Mouse (Mus musculus): ENCODE data around the gene Ldlrad3. TPM values are rescaled to one million over a fixed set of nuclear protein-coding genes. Genes with fewer than 3 reads are reported as not detected.

Gene Ldlrad3
- polyA plus RNA-seq, 1 experiment from 2014 or later: 7.2 TPM

- H3K4me3 ChIP-seq (ENCODE audit: low read depth, low read length): no peak overlapping the region
- H3K27me3 ChIP-seq (ENCODE audit: control insufficient read depth, insufficient read depth, low read depth, low read length): no peaks in the 10 kb centered on the region
- H3K36me3 ChIP-seq (ENCODE audit: control insufficient read depth, insufficient read depth): no peaks in the 10 kb centered on the region
- H3K9ac ChIP-seq (ENCODE audit: low read depth, low read length): no peak overlapping the region
- no peaks in the 10 kb centered on the region for H3K4me1 ChIP-seq (ENCODE audit: control insufficient read depth, low read depth, low read length)
- WGBS (ENCODE audit: insufficient replicate concordance): 73% methylated on average over 3 of the region's 3 CpGs
- H3K9me3 ChIP-seq (replicated peaks; ENCODE audit: control insufficient read depth, low read length): no peaks in the 10 kb centered on the region
- H3K27ac ChIP-seq (ENCODE audit: low read length): no peak overlapping the region
- no peak for ATAC-seq (ENCODE audit: low read depth)
- no peak overlapping the region for H3K4me2 ChIP-seq (ENCODE audit: low read depth, low read length)
Observed at GRCm38 (mm10) chr2:102020546-102020945, 165.6 kb downstream of the Ldlrad3 start.

DNA sequence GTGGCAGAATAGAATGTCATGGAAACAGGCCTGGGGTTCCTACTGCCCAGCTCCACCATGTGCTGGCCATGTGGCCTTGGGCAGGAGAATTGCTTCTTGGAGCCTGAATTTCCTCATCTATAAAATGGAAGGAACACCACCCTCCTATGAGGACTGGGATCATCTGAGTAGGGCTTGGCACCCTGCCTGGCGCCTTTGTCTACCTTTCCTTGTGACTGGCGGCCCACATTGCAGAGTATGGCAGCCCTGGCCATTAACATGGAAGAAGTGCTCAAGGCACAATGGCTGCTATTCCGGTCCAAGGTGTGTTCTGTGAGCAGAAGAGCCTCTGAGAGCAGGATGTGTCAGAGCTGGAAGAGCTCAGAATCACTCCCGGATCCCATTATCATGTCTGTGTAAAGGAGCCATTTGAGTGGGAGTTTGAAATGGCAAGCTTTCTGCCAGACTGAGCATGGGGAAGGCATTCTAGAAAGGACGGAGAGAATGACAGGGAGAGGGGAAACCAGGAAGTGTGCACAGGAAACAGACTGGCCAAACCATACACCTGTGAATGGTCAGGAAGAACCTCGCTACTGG, 171.6 kb downstream of the Ldlrad3 start:
- H3K4me2 ChIP-seq (ENCODE audit: low read depth, low read length): no peak overlapping the region
- WGBS (ENCODE audit: insufficient replicate concordance): 66% methylated on average over 6 of the region's 6 CpGs
- H3K4me3 ChIP-seq (ENCODE audit: low read depth, low read length): no peak overlapping the region
- no peaks in the 10 kb centered on the region for H3K9me3 ChIP-seq (replicated peaks; ENCODE audit: control insufficient read depth, low read length)
- no peak overlapping the region for H3K27ac ChIP-seq (ENCODE audit: low read length)
- H3K9ac ChIP-seq (ENCODE audit: low read depth, low read length): no peak overlapping the region
- H3K36me3 ChIP-seq (ENCODE audit: control insufficient read depth, insufficient read depth): no peaks in the 10 kb centered on the region
- ATAC-seq (ENCODE audit: low read depth): no peak
- no peaks in the 10 kb centered on the region; the same call in 1 of the 2 replicates for H3K4me1 ChIP-seq (ENCODE audit: control insufficient read depth, low read depth, low read length)
- H3K27me3 ChIP-seq (ENCODE audit: control insufficient read depth, insufficient read depth, low read depth, low read length): no peaks in the 10 kb centered on the region

GRCm38 (mm10) chr2:102011311-102011975, 174.7 kb downstream of the Ldlrad3 start:
- Histone ChIP-seq H3K27me3 (ENCODE audit: control insufficient read depth, insufficient read depth, low read depth, low read length) (no peaks in the 10 kb centered on the region), H3K9me3 (replicated peaks; ENCODE audit: control insufficient read depth, low read length) (no peaks in the 10 kb centered on the region), H3K4me3 (ENCODE audit: low read depth, low read length) (no peak overlapping the region), H3K9ac (ENCODE audit: low read depth, low read length) (no peak overlapping the region), H3K4me1 (ENCODE audit: control insufficient read depth, low read depth, low read length) (no peaks in the 10 kb centered on the region; the same call in 1 of the 2 replicates), H3K27ac (ENCODE audit: low read length) (peak overlapping the region; percentile 43; the same call in 1 of the 2 replicates), H3K4me2 (ENCODE audit: low read depth, low read length) (no peak overlapping the region), H3K36me3 (ENCODE audit: control insufficient read depth, insufficient read depth) (no peaks in the 10 kb centered on the region)
- 44% methylated on average over 6 of the region's 6 CpGs for WGBS (ENCODE audit: insufficient replicate concordance)
- peak; percentile 76 for ATAC-seq (ENCODE audit: low read depth)

GRCm38 (mm10) chr2:102009766-102010265, 176.4 kb downstream of the Ldlrad3 start:
- no peaks in the 10 kb centered on the region for H3K9me3 ChIP-seq (replicated peaks; ENCODE audit: control insufficient read depth, low read length)
- no peak overlapping the region for H3K27ac ChIP-seq (ENCODE audit: low read length)
- ATAC-seq (ENCODE audit: low read depth): no peak
- H3K36me3 ChIP-seq (ENCODE audit: control insufficient read depth, insufficient read depth): no peaks in the 10 kb centered on the region
- no peak overlapping the region for H3K4me2 ChIP-seq (ENCODE audit: low read depth, low read length)
- no peaks in the 10 kb centered on the region for H3K27me3 ChIP-seq (ENCODE audit: control insufficient read depth, insufficient read depth, low read depth, low read length)
- H3K4me3 ChIP-seq (ENCODE audit: low read depth, low read length): no peak overlapping the region
- no peaks in the 10 kb centered on the region; the same call in 1 of the 2 replicates for H3K4me1 ChIP-seq (ENCODE audit: control insufficient read depth, low read depth, low read length)
- WGBS (ENCODE audit: insufficient replicate concordance): 65% methylated on average over 6 of the region's 6 CpGs
- H3K9ac ChIP-seq (ENCODE audit: low read depth, low read length): no peak overlapping the region

- ATAC-seq (ENCODE audit: low read depth): peak; percentile 46; the same call in 1 of the 2 replicates
- H3K36me3 ChIP-seq (ENCODE audit: control insufficient read depth, insufficient read depth): no peaks in the 10 kb centered on the region
- no peak overlapping the region for H3K27ac ChIP-seq (ENCODE audit: low read length)
- no peak overlapping the region for H3K9ac ChIP-seq (ENCODE audit: low read depth, low read length)
- WGBS (ENCODE audit: insufficient replicate concordance): 40% methylated on average over 4 of the region's 4 CpGs
- H3K9me3 ChIP-seq (replicated peaks; ENCODE audit: control insufficient read depth, low read length): no peaks in the 10 kb centered on the region
- H3K27me3 ChIP-seq (ENCODE audit: control insufficient read depth, insufficient read depth, low read depth, low read length): no peaks in the 10 kb centered on the region
- H3K4me3 ChIP-seq (ENCODE audit: low read depth, low read length): no peak overlapping the region
- no peak overlapping the region for H3K4me2 ChIP-seq (ENCODE audit: low read depth, low read length)
- H3K4me1 ChIP-seq (ENCODE audit: control insufficient read depth, low read depth, low read length): no peaks in the 10 kb centered on the region; the same call in none of the 2 replicates
Observed at GRCm38 (mm10) chr2:102006143-102006542, 180.0 kb downstream of the Ldlrad3 start.

- H3K9me3 ChIP-seq (replicated peaks; ENCODE audit: control insufficient read depth, low read length): no peaks in the 10 kb centered on the region
- no peak overlapping the region for H3K9ac ChIP-seq (ENCODE audit: low read depth, low read length)
- no peak overlapping the region for H3K4me2 ChIP-seq (ENCODE audit: low read depth, low read length)
- no peaks in the 10 kb centered on the region for H3K36me3 ChIP-seq (ENCODE audit: control insufficient read depth, insufficient read depth)
- 32% methylated on average over 8 of the region's 8 CpGs for WGBS (ENCODE audit: insufficient replicate concordance)
- H3K4me3 ChIP-seq (ENCODE audit: low read depth, low read length): no peak overlapping the region
- H3K27ac ChIP-seq (ENCODE audit: low read length): 0 out of 2 replicates have a peak overlapping the region, but pooled peaks have one; percentile 11
- no peaks in the 10 kb centered on the region; the same call in none of the 2 replicates for H3K4me1 ChIP-seq (ENCODE audit: control insufficient read depth, low read depth, low read length)
- ATAC-seq (ENCODE audit: low read depth): no peak
- H3K27me3 ChIP-seq (ENCODE audit: control insufficient read depth, insufficient read depth, low read depth, low read length): no peaks in the 10 kb centered on the region
Observed at GRCm38 (mm10) chr2:102005377-102006007, 180.7 kb downstream of the Ldlrad3 start.

DNA sequence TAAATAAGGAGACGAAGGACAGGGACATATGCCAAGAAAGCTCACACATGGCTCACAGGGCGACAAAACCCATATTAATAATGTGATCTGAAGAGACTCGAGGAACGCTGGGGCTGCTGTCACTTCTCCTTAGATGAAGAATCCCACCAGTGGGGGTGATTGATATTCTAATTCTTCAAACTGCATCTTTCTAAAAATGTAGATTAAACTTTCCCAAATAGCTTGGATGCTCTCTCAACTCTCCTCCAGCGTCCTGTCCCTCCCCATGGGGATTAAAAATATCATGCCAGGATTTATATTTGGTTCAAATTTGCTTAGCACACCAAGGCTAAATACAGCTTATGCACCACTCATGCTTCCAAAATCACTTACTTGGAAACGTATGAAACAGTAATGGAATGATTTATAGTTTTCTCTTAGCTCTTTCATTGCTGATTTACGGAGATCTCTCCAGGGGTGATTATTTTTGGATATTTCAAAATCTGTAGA, 182.4 kb downstream of the Ldlrad3 start:
- no peak overlapping the region for H3K9ac ChIP-seq (ENCODE audit: low read depth, low read length)
- no peak overlapping the region for H3K4me2 ChIP-seq (ENCODE audit: low read depth, low read length)
- no peak for ATAC-seq (ENCODE audit: low read depth)
- H3K9me3 ChIP-seq (replicated peaks; ENCODE audit: control insufficient read depth, low read length): no peaks in the 10 kb centered on the region
- no peaks in the 10 kb centered on the region for H3K27me3 ChIP-seq (ENCODE audit: control insufficient read depth, insufficient read depth, low read depth, low read length)
- 57% methylated on average over 7 of the region's 7 CpGs for WGBS (ENCODE audit: insufficient replicate concordance)
- no peak overlapping the region for H3K4me3 ChIP-seq (ENCODE audit: low read depth, low read length)
- H3K27ac ChIP-seq (ENCODE audit: low read length): no peak overlapping the region
- no peaks in the 10 kb centered on the region; the same call in none of the 2 replicates for H3K4me1 ChIP-seq (ENCODE audit: control insufficient read depth, low read depth, low read length)
- H3K36me3 ChIP-seq (ENCODE audit: control insufficient read depth, insufficient read depth): no peaks in the 10 kb centered on the region

DNA sequence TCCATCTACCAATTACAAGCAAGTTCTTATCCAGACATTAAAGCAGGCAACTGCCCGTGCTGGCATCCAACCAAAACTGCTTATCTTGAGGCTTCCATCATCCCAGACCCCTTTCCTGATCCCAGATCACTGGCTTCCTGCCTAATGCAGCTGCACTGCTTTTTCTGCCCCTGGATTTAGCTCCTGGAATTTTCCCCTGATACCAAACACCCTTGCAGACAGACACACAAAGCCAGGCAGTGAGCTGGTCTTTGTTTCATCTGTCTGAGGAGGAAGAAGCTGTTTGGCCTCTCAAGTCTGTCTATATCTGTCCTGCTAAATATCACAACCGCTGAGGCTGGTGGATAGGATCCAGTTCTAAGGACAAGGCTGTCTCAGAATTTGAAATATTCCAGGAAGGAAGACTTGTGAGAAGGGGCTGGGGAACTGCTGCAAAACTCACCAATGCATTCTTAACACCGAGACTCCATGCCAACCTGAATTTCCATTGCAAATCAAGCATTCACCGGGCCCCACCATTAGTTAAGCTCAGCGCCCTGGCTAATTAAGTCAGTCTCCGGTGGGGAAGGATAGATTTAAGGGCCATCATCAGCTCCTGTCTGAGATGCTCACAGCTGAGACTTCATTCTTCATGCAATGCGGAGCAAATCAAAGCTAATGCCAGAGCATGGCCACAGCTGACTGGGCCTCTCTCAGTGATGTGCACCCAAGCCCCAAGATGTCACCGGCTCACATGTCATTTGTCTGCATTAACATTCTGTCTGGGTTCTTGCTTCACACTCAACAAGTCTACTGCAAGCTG, 183.0 kb downstream of the Ldlrad3 start:
- H3K4me3 ChIP-seq (ENCODE audit: low read depth, low read length): no peak overlapping the region
- H3K9me3 ChIP-seq (replicated peaks; ENCODE audit: control insufficient read depth, low read length): no peaks in the 10 kb centered on the region
- no peak overlapping the region for H3K9ac ChIP-seq (ENCODE audit: low read depth, low read length)
- 57% methylated on average over 8 of the region's 8 CpGs for WGBS (ENCODE audit: insufficient replicate concordance)
- no peak overlapping the region for H3K4me2 ChIP-seq (ENCODE audit: low read depth, low read length)
- H3K27me3 ChIP-seq (ENCODE audit: control insufficient read depth, insufficient read depth, low read depth, low read length): no peaks in the 10 kb centered on the region
- H3K36me3 ChIP-seq (ENCODE audit: control insufficient read depth, insufficient read depth): no peaks in the 10 kb centered on the region
- no peak overlapping the region for H3K27ac ChIP-seq (ENCODE audit: low read length)
- no peak for ATAC-seq (ENCODE audit: low read depth)
- H3K4me1 ChIP-seq (ENCODE audit: control insufficient read depth, low read depth, low read length): no peaks in the 10 kb centered on the region; the same call in none of the 2 replicates
